Mouse (Mus musculus) frontal cortex, adult 2 months (tissue): ENCODE results near the gene Sag. TPM values are rescaled to one million over a fixed set of nuclear protein-coding genes. Genes with fewer than 3 reads are reported as not detected.

Source experiments
- DNase-seq, 2 experiments: peaks; one replicate each; pipeline ENCODE4 v3.0.0; 2022; ENCODE audit warnings: low spot score in 1 of 2; ENCODE audit errors: extremely low spot score in 1 of 2
- polyA plus RNA-seq: library from polyadenylated mRNA; depleted of rRNA; stranded (reverse); fragments of >200 nt; gene quantifications from 2 replicates; pipeline ENCODE4 v1.2.3, GENCODE M21; 2012; rRNA removed

The Sag gene
- polyA plus RNA-seq, result 3.6 and 4.5 TPM in 2 replicates

GRCm38 (mm10) chr1:87803576-87803975, at the start of gene Sag:
TSS of gene Sag (plus strand) at chr1:87803680.
- DNase-seq, result no peak

- peak; percentile 92 to 98 for DNase-seq
Measured at GRCm38 (mm10) chr1:87755641-87756470, 47.6 kb upstream of the Sag start, which contains the start of gene Atg16l1. TSS of gene Atg16l1 (plus strand) at chr1:87755870.

GRCm38 (mm10) chr1:87763821-87764220, 39.7 kb upstream of the Sag start:
- no peak for DNase-seq

GRCm38 (mm10) chr1:87765741-87766140, 37.7 kb upstream of the Sag start:
- no peak for DNase-seq

GRCm38 (mm10) chr1:87766233-87766632, 37.2 kb upstream of the Sag start:
- DNase-seq, result no peak

GRCm38 (mm10) chr1:87769263-87769662, 34.2 kb upstream of the Sag start:
- no peak for DNase-seq

GRCm38 (mm10) chr1:87770486-87770885, 33.0 kb upstream of the Sag start:
- DNase-seq, result no peak

GRCm38 (mm10) chr1:87771724-87772123, 31.8 kb upstream of the Sag start:
- no peak for DNase-seq

GRCm38 (mm10) chr1:87773336-87773735, 30.1 kb upstream of the Sag start:
- no peak for DNase-seq

GRCm38 (mm10) chr1:87774845-87775244, 28.6 kb upstream of the Sag start:
- no peak for DNase-seq

GRCm38 (mm10) chr1:87779204-87779785, 24.2 kb upstream of the Sag start:
- no peak for DNase-seq

GRCm38 (mm10) chr1:87785703-87786102, 17.8 kb upstream of the Sag start:
- no peak for DNase-seq

- DNase-seq, result peak; percentile 63 to 78
Measured at GRCm38 (mm10) chr1:87786251-87786650, 17.2 kb upstream of the Sag start.

- no peak for DNase-seq
Measured at GRCm38 (mm10) chr1:87789665-87790064, 13.8 kb upstream of the Sag start.

- peak in 1 of 2 experiments; percentile 48 for DNase-seq
Measured at GRCm38 (mm10) chr1:87792438-87793137, 10.9 kb upstream of the Sag start.

GRCm38 (mm10) chr1:87793138-87793449, 10.4 kb upstream of the Sag start:
- no peak for DNase-seq

- DNase-seq, result no peak
Measured at GRCm38 (mm10) chr1:87797702-87798101, 5.8 kb upstream of the Sag start.

- peak in 1 of 2 experiments; percentile 49 for DNase-seq
Measured at GRCm38 (mm10) chr1:87798306-87798705, 5.2 kb upstream of the Sag start.

GRCm38 (mm10) chr1:87807751-87808150, 4.3 kb downstream of the Sag start:
- DNase-seq, result no peak

- DNase-seq, result no peak
Measured at GRCm38 (mm10) chr1:87811391-87811790, 7.9 kb downstream of the Sag start.

- DNase-seq, result no peak
Measured at GRCm38 (mm10) chr1:87812061-87812460, 8.6 kb downstream of the Sag start.

GRCm38 (mm10) chr1:87813155-87813554, 9.7 kb downstream of the Sag start:
- peak; percentile 71 to 75 for DNase-seq
